Mouse (Mus musculus) lung, postnatal 0 days (tissue): ENCODE measurements around the gene Slc4a4.

Source experiments
- CTCF ChIP-seq: IDR thresholded peaks from 2 replicates; pipeline ENCODE4 v1.5.1; 2016; ENCODE audit warnings: antibody characterized with exemption, mild to moderate bottlenecking
- EP300 ChIP-seq: IDR thresholded peaks from 2 replicates; pipeline ENCODE4 v1.6.1; 2016; ENCODE audit warnings: antibody characterized with exemption, mild to moderate bottlenecking, control low read depth

GRCm38 (mm10) chr5:88990196-88990747 lies 103.7 kb downstream of the Slc4a4 start:
- no peak for TF ChIP-seq EP300
- TF ChIP-seq CTCF: no peak
